Mouse (Mus musculus): ENCODE data around the gene Stxbp6.

GRCm38 (mm10) chr12:45011006-45011405 lies 63.5 kb downstream of the Stxbp6 start:
- TF ChIP-seq CTCF (IDR thresholded peaks at IDR 0.05; ENCODE audit: control insufficient read depth, insufficient read depth, insufficient replicate concordance, low read depth, low read length) (no peak), POLR2A (IDR thresholded peaks at IDR 0.05; ENCODE audit: control insufficient read depth, low read depth, low read length) (no peak)

Measured in testis, adult 2 months (tissue).